Mouse (Mus musculus) urinary bladder, postnatal 14 days (tissue): Measurements from ENCODE around the gene Vgf.

ENCODE experiments used
- DNase-seq: peaks from one replicate; pipeline ENCODE4 v3.0.0; 2021; ENCODE audit warnings: low spot score

The Vgf gene

DNA sequence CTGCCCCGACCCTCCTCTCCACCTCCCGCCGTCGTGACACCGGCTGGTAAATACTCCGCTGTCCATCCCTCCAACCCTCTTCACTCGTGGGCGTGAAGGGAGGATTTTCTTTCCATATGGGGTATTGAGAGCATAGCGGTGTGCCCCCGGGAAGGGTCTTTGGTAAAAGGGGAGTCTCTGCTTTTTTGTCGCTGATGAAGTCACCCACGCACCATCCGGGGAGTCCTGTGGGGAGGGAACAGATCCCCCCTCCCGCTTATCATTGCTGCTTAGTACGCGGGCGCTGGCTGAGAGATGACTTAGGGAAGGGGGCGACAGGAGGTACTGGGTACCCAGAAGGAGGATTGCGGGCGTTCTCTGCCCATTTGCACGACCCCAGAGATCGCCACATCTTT lies 4.2 kb downstream of the Vgf start:
- no peak for DNase-seq

DNA sequence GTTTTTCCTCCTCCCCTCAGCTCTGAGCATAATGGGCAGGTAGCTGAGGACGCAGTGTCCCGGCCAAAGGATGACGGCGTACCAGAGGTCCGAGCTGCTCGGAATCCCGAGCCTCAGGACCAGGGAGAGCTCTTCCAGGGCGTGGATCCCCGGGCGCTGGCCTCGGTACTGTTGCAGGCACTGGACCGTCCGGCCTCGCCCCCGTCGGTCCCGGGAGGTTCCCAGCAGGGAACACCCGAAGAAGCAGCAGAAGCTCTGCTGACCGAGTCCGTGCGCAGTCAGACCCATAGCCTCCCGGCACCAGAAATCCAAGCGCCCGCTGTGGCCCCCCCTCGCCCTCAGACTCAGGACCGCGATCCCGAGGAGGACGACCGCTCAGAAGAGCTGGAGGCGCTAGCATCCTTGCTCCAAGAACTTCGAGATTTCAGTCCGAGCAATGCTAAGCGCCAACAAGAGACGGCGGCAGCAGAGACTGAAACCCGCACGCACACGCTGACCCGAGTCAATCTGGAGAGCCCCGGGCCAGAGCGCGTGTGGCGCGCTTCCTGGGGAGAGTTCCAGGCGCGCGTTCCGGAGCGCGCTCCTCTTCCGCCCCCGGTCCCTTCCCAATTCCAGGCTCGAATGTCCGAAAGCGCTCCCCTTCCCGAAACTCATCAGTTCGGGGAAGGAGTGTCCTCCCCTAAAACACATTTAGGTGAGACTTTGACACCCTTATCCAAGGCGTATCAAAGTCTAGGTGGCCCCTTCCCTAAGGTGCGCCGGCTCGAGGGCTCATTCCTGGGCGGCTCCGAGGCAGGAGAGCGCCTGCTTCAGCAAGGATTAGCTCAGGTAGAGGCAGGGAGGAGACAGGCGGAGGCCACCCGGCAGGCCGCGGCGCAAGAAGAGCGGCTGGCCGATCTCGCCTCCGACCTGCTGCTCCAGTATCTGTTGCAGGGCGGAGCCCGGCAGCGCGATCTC lies 5.2 kb downstream of the Vgf start:
- DNase-seq: peak; percentile 44

DNA sequence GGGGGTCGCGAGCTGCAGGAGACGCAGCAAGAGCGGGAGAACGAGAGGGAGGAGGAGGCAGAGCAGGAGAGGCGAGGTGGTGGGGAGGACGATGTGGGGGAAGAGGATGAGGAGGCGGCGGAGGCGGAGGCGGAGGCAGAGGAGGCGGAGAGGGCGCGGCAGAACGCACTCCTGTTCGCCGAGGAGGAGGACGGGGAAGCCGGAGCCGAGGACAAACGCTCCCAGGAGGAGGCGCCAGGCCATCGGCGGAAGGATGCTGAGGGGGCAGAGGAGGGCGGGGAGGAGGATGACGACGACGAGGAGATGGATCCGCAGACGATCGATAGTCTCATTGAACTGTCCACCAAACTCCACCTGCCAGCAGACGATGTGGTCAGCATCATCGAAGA lies 5.8 kb downstream of the Vgf start:
- no peak for DNase-seq

DNA sequence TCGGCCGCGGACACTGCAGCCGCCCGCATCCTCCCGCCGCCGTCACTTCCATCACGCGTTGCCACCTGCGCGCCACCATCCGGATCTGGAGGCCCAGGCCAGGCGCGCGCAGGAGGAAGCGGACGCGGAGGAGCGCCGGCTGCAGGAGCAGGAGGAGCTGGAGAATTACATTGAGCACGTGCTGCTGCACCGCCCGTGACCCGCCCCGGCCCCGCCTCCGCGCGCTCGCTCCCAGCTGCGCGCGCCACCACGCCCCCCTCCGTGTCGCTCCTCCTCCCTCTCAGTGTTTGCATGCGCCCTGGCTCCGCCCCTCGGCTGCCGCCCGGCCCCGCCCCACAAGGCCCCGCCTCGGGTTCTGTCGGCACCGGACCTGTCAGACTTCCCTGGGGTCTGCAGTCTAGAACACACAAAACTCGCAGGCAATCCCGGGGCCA lies 6.5 kb downstream of the Vgf start:
- peak; percentile 92 for DNase-seq

DNA sequence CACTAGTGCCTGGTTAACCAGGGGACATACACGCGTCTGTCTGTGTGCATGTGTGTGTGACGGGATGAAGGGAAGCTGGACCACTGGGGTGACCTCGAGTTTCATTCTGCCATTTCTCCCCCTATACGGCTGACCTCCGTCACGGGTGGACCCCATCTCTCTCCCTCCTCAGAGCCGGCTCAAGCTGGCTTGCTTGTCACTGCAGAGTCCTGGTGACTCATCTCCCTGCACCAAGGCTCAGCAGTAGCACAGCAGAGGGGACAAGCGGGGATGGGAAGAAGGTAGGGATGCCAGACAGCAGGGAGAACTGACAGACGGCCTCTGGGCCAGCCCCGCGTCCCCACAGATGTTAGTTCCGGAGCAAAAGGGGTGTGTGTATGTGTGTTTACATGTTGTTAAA lies 10.0 kb downstream of the Vgf start:
- no peak for DNase-seq

- DNase-seq: no peak
Observed at GRCm38 (mm10) chr5:137039453-137039852, 13.3 kb downstream of the Vgf start.

- DNase-seq: no peak
Observed at GRCm38 (mm10) chr5:137041442-137041841, 15.2 kb downstream of the Vgf start.

GRCm38 (mm10) chr5:137043997-137044396 lies 17.8 kb downstream of the Vgf start:
- no peak for DNase-seq

DNA sequence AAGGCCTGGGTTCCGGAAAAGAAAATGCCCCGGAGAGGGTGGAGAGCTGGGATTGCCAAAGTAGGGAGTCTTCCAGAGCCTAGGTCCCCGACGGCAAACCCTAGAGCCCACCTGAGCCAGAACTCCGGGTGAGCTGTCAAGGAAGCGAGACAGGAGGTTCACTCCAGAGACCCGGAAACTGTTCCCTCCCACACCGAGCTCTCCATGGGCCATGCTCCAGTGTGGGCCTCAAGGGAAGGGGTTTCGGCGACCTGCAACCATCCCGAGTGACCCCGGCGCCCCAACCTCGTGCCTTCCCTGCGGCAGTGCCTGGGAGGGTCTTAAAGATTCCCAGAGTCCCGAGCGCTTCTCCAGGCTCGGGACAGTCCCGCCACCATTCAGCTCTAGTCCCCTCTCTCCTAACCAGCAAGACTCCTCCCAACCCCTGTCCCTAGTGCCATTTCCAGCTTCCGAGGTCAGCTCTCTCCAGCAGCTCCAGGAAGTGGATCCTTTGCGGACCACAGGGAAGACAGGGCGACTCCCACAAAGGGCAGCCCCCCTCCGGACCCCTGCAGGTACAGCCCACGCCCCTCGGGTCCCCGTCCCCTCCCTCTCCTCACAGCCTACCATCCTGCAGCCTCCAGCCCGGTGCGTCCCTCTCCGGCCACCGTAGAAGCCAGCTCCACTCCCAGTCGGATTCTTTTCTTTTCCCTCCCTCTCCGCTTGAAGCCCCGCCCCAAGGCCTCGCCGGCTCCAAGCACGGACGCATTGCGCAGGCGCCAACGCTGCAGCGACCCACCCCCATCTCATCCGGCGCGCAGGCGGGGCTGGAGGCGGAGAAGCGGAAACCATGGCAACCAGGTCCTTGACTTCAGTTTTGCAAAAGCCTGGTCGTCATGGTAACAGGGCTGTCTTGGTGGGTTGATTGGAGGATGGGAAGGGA lies 19.5 kb downstream of the Vgf start, which contains the start of gene Ap1s1:
Gene Ap1s1 (minus strand): TSS at position 734 of the 922 bp plus-strand sequence.
- DNase-seq: peak; percentile 97

DNA sequence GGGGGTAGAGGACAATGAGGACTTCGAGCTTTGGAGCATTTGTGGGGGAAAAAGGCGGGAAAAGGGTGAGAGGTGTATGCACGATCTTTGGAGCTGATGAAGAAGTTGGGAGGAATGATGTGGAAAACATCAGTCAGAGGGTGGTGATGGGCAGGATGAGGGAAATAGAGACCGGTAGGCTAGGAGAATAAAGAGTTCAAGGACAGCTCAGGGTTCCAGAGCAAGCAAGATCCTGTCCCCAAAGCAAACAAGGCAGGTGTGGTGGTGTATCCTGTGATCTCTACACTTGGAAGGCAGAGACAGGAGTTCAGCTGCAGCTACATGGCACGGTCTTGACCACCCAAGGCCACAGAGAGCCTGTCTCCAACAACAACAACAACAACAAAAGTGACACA lies 20.1 kb downstream of the Vgf start:
- no peak for DNase-seq

GRCm38 (mm10) chr5:137046991-137047390 lies 20.8 kb downstream of the Vgf start:
- no peak for DNase-seq

GRCm38 (mm10) chr5:137051125-137051524 lies 24.9 kb downstream of the Vgf start:
- no peak for DNase-seq

DNA sequence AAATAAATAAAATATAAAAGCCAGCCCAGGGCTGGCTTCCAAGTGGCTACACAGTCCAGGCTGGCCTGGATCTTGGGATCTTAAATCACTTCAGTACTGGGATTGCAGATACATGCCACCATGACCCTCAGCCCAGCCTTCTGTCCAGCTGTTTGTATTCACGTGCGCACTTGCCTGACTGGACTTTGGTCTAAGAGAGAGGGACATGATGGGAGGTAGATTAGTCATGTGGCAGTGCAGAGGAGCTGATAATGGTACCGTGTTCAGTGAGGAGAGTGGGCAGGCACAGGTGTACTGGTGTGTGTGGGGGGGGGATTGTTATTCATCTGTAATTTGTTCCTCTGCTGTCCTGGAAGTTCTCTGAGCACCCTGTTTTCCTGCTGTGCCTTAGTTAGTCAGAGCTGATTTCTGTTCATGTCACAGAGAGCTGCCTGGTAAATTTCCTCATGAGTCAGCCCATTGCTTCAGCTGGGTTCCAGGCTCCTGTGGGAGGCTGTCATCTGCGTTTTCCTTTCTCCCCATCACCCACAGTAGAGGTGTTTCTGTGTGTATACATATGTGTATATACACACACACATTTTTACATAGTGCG lies 25.8 kb downstream of the Vgf start:
- no peak for DNase-seq

- DNase-seq: no peak
Observed at GRCm38 (mm10) chr5:137054299-137054698, 28.1 kb downstream of the Vgf start.

GRCm38 (mm10) chr5:137054873-137055272 lies 28.7 kb downstream of the Vgf start:
- no peak for DNase-seq

DNA sequence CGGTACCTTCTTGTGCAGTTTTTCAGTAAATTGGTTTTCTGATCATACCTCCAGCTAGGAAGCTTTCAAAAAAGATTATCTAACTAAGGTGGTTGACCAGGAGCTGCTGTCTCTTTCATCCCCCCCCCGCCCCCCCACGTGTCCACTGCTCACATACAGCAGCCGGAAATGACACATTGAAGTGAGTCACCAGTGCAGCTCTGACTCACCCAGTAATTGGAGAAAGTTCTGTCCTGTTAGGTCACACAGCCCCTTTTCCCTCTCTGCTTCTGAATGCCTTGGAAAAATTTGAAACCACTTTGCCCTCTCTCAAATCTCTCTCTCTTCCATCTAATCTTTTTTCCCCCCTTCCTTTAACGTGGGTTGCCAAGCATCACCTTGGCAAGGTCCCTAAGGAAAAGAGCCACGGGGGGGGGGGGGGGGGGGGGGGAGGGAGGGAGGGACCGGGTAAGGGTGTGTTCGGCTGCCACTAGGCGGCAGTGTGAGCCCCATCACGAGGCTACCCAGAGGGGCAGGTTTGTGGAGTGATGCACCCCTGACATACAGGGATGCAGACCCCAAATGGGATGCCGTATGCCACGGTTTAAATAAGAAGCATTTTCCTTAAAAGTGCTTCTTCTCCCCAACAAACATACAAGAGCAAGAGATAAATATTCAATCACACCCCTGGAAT lies 35.8 kb downstream of the Vgf start:
- peak; percentile 53 for DNase-seq

DNA sequence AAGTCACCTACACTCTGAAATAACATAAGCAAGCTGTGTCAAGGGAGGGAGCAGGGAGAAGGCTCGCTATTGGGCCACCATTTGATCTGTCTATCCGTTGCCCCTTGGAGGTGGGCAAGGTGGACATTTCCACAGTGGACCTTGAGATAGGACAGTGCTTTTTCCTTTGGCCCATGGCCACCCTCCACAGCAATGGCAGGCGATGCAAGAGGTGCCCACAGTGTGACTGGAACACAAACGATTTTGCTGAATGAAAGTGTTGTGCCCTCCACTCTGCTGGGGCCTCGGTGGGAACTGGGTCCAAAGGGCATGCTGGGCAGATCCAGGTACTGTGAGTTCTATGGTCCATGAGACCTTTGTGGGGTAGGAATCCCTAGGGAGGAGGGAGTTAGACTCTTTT lies 36.4 kb downstream of the Vgf start:
- no peak for DNase-seq

GRCm38 (mm10) chr5:137065454-137065853 lies 39.3 kb downstream of the Vgf start:
- DNase-seq: no peak

- DNase-seq: no peak
Observed at GRCm38 (mm10) chr5:137065923-137066322, 39.7 kb downstream of the Vgf start.

DNA sequence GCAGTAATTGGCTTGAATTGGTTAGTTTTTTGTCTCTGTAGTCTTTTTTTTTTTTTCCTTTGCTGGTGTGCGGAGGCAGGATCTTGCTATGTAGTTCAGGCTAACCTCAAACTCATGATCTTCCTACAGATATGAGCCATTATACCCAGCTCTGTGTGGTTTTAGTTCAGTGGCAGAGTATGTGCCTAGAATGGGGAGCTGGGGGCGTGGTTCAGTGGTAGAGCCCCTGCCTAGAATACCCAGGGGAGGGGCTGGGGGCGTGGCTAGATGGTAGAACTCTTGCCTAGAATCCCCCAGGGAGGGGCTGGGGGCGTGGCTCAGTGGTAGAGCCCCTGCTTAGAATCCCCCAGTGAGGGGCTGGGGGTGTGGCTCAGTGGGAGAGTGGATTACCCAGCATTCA lies 42.5 kb downstream of the Vgf start:
- no peak for DNase-seq

DNA sequence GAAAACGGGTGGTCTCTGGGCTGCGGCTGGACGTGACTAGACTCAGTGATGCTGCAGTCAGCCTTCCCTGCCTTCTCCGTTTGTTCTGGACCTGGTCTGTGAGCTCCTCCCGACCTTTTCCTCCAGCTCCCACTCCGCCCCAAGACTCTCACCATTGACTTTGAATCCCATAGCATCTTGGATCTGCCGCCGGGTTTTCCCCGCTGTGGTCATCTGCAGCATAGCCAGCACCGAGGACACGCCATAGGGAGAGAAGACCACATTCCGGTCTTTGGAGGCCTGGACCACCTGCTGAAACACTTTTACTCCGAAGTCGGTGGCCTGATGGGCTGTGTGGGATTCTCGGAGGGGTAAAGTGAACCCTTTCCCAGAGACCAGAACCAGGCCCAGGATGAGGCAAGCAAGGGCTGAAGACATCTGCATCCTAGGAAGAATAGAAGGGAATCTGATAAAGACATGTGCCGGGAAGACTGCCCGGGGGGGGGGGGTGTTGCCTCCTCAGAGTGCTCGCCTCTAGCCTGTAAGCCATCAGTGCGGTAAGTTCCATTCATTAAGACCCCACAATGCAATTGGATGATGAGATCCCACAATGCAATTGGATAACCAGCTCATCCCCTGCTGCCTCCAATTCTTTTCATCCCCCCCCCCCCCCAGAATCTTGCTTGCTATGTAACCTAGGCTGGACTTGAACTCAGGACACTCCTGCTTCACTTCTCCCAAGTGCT lies 44.9 kb downstream of the Vgf start:
- DNase-seq: no peak
